ENCODE assay signal across 25 mouse cellular contexts in the genomic region with DNA sequence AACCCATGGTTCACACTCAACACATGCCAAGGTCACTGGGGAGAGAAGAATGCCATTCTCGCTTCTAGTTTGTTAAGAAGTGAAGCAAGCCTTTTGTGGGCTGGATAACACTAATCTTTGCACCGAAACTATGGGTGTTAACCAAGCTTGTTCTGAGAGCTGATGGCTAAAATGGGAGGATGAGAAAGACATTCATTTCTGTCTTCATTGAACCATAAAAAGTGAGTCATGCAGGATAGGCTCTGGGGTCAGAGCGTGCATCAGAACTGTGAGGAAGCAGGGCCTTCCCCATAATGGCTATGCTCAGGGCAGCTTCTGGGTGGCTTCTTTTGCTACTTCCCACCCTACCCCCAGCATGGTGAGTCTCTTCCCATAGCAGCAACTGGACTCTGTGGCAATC. TPM values are rescaled to one million over a fixed set of nuclear protein-coding genes. Genes with fewer than 3 reads are reported as not detected.
DNase-seq lines count a peak whose midpoint lies in the region; ATAC-seq and TF ChIP-seq lines count a peak whose summit lies in the region.
"Had no signal": no experiment of that assay in that cellular context is flagged by ENCODE, and none has a peak within 500 bp of the region (broad histone marks: within the 10 kb centered on the region; RNA-seq: fewer than 3 reads in every experiment).

No protein-coding gene starts in this region.

- TF ChIP-seq POLR2A in CH12.LX (IDR thresholded peaks at IDR 0.05; ENCODE audit: low read depth, low read length): no peak
- no peak for TF ChIP-seq POLR2A in bone marrow macrophage, adult 2 months (IDR thresholded peaks at IDR 0.05; ENCODE audit: borderline replicate concordance, low read depth, low read length)

- no peak overlapping the region for H3K4me3 ChIP-seq in CH12.LX (replicated peaks in 1 of 3; ENCODE audit: low read depth in 2 of 3, low read length in 2 of 3, poor library complexity in 1 of 3)
- no peak overlapping the region for H3K4me3 ChIP-seq in bone marrow macrophage, adult 2 months (ENCODE audit: insufficient read depth, low read length)
- H3K4me3 ChIP-seq in hindbrain, embryonic 10.5 days: no peak overlapping the region
- H3K4me3 ChIP-seq: embryonic facial prominence, embryonic 10.5 days; embryonic facial prominence, embryonic 13.5 days; erythroblast, embryonic 14.5 days; forebrain, embryonic 12.5 days; forebrain, embryonic 15.5 days; hindbrain, embryonic 15.5 days had no signal

- ATAC-seq in megakaryocyte, adult 5-6 weeks (ENCODE audit: poor library complexity, severe bottlenecking): peak; percentile 81
- ATAC-seq: activated CD4-positive, CD25-positive, alpha-beta regulatory T cell, adult 4 months; forebrain, embryonic 15.5 days; intestine, postnatal 0 days had no signal

- no peaks in the 10 kb centered on the region for H3K9me3 ChIP-seq in CH12.LX (replicated peaks; ENCODE audit: low read length)
- H3K9me3 ChIP-seq in hindbrain, embryonic 10.5 days: no peaks in the 10 kb centered on the region
- H3K9me3 ChIP-seq: embryonic facial prominence, embryonic 10.5 days; forebrain, embryonic 12.5 days; forebrain, embryonic 15.5 days; G1E; hindbrain, embryonic 15.5 days had no signal

- 0 out of 2 replicates have a peak overlapping the region, but pooled peaks have one; percentile 21 for H3K9ac ChIP-seq in CH12.LX (ENCODE audit: insufficient read depth, low read depth)
- H3K9ac ChIP-seq: embryonic facial prominence, embryonic 13.5 days; forebrain, embryonic 12.5 days; forebrain, embryonic 15.5 days; hindbrain, embryonic 15.5 days had no signal

- no peak for TF ChIP-seq RAD21 in CH12.LX (IDR thresholded peaks at IDR 0.05; ENCODE audit: low read depth, low read length)

- in situ Hi-C loops in CH12.LX (cut with MboI; ENCODE audit: low pct_ligation_motif_present, low pct_unique_long_range_greater_than_20kb, low sequenced_read_pairs): loop anchor here (5.0 kb wide), 1 partner anchor 36 kb away; no protein-coding TSS in a partner anchor

- no peaks in the 10 kb centered on the region for H3K79me2 ChIP-seq in CH12.LX (replicated peaks; ENCODE audit: control insufficient read depth, extremely low read depth, insufficient read depth, poor library complexity, severe bottlenecking)

- DNase-seq in CH12.LX (ENCODE audit: extremely low read depth): peak; percentile 84
- DNase-seq in cerebellum, adult 9-11 months: no peak
- no peak for DNase-seq in hindbrain, embryonic 10.5 days (ENCODE audit: low spot score)
- no peak for DNase-seq in thymus, postnatal 0 days (ENCODE audit: low spot score)
- DNase-seq: adrenal gland, adult 8-10 months; adrenal gland, postnatal 25 days; cerebellum, adult 18-20 months; cerebellum, adult 9-10 months; cerebellum, postnatal 25 days; embryo, embryonic 11 days; gastrocnemius, postnatal 25 days; heart, postnatal 36 days had no signal

- dilution Hi-C loops in CH12.LX (cut with MboI; ENCODE audit: extremely low pct_ligation_motif_present, extremely low pct_unique_long_range_greater_than_20kb, low sequenced_read_pairs): no loop called here

- TF ChIP-seq EP300 in CH12.LX (IDR thresholded peaks at IDR 0.05; ENCODE audit: low read length): peak; percentile 90

- no peak for TF ChIP-seq CTCF in CH12.LX (conservative IDR thresholded peaks at IDR 0.05 in 1 of 2, IDR thresholded peaks at IDR 0.05 in 1 of 2; ENCODE audit: low read depth in 2 of 2, low read length in 2 of 2)
- TF ChIP-seq CTCF in bone marrow macrophage, adult 2 months (IDR thresholded peaks at IDR 0.05; ENCODE audit: low read depth, low read length): no peak

- no peaks in the 10 kb centered on the region for H3K36me3 ChIP-seq in CH12.LX (replicated peaks in 1 of 2; ENCODE audit: control insufficient read depth in 1 of 2, insufficient read depth in 1 of 2, low read length in 1 of 2)
- no peaks in the 10 kb centered on the region for H3K36me3 ChIP-seq in hindbrain, embryonic 10.5 days
- H3K36me3 ChIP-seq: embryonic facial prominence, embryonic 10.5 days; embryonic facial prominence, embryonic 13.5 days; forebrain, embryonic 12.5 days; forebrain, embryonic 15.5 days; G1E; hindbrain, embryonic 15.5 days had no signal

- peak overlapping the region; percentile 35 for H3K4me2 ChIP-seq in CH12.LX (ENCODE audit: insufficient read depth, low read depth, poor library complexity, severe bottlenecking)
- H3K4me2 ChIP-seq: embryonic facial prominence, embryonic 13.5 days; forebrain, embryonic 12.5 days; forebrain, embryonic 15.5 days; heart, embryonic 11.5 days; hindbrain, embryonic 15.5 days had no signal

- 88% methylated on average over 3 of the region's 3 CpGs for WGBS in hindbrain, embryonic 10.5 days

- H3K27ac ChIP-seq in CH12.LX (ENCODE audit: insufficient read depth, low read depth): peak overlapping the region; percentile 50
- H3K27ac ChIP-seq in bone marrow macrophage, adult 2 months (ENCODE audit: insufficient read depth, low read depth, low read length): peak overlapping the region; percentile 37
- H3K27ac ChIP-seq in hindbrain, embryonic 10.5 days: no peak overlapping the region
- H3K27ac ChIP-seq: embryonic facial prominence, embryonic 10.5 days; embryonic facial prominence, embryonic 13.5 days; forebrain, embryonic 12.5 days; forebrain, embryonic 15.5 days; hindbrain, embryonic 15.5 days had no signal

- peaks cover 37 to 56% of the 10 kb centered on the region in 2 experiments for H3K4me1 ChIP-seq in CH12.LX (ENCODE audit: control insufficient read depth in 1 of 2, insufficient read depth in 2 of 2)
- H3K4me1 ChIP-seq in bone marrow macrophage, adult 2 months (ENCODE audit: control insufficient read depth, insufficient read depth, low read length): peaks cover 21% of the 10 kb centered on the region
- H3K4me1 ChIP-seq in hindbrain, embryonic 10.5 days (replicated peaks): no peaks in the 10 kb centered on the region
- H3K4me1 ChIP-seq: embryonic facial prominence, embryonic 10.5 days; embryonic facial prominence, embryonic 13.5 days; forebrain, embryonic 12.5 days; forebrain, embryonic 15.5 days; hindbrain, embryonic 15.5 days had no signal

- H3K27me3 ChIP-seq in CH12.LX (replicated peaks): no peaks in the 10 kb centered on the region
- H3K27me3 ChIP-seq in hindbrain, embryonic 10.5 days (ENCODE audit: insufficient read depth, poor library complexity, severe bottlenecking): no peaks in the 10 kb centered on the region
- H3K27me3 ChIP-seq: embryonic facial prominence, embryonic 13.5 days; forebrain, embryonic 12.5 days; forebrain, embryonic 15.5 days; hindbrain, embryonic 15.5 days had no signal

TF ChIP-seq in CH12.LX, 34 proteins besides CTCF, POLR2A, EP300 and RAD21 (continues in another document):
- TF ChIP-seq SIN3A (IDR thresholded peaks at IDR 0.05; ENCODE audit: low read length) (peak; percentile 65; the same call in 1 of the 2 replicates), POLR2AphosphoS2 (IDR thresholded peaks at IDR 0.05; ENCODE audit: low read depth, low read length) (no peak), PAX5 (IDR thresholded peaks at IDR 0.05; ENCODE audit: low read length) (no peak), MAX (IDR thresholded peaks at IDR 0.05; ENCODE audit: low read length) (peak; percentile 43), CHD1 (IDR thresholded peaks at IDR 0.05; ENCODE audit: low read depth, low read length) (no peak), CHD2 (IDR thresholded peaks at IDR 0.05; ENCODE audit: low read length) (peak; percentile 68; the same call in 1 of the 2 replicates), ELF1 (IDR thresholded peaks at IDR 0.05; ENCODE audit: low read depth, low read length) (peak; percentile 43), SMC3 (IDR thresholded peaks at IDR 0.05; ENCODE audit: low read depth, low read length) (no peak), GABPA (IDR thresholded peaks at IDR 0.05; ENCODE audit: insufficient replicate concordance, low read depth, low read length) (no peak), MAZ (IDR thresholded peaks at IDR 0.05; ENCODE audit: low read depth, low read length) (peak; percentile 48; the same call in 1 of the 2 replicates), IRF4 (IDR thresholded peaks at IDR 0.05; ENCODE audit: low read depth, low read length) (peak; percentile 93), TCF12 (IDR thresholded peaks at IDR 0.05; ENCODE audit: low read depth, low read length) (peak; percentile 78), ZKSCAN1 (IDR thresholded peaks at IDR 0.05; ENCODE audit: borderline replicate concordance, low read depth, low read length) (no peak), KAT2A (IDR thresholded peaks at IDR 0.05; ENCODE audit: insufficient replicate concordance, low read length) (no peak), TBP (conservative IDR thresholded peaks at IDR 0.05; ENCODE audit: low read depth, low read length) (no peak), RCOR1 (conservative IDR thresholded peaks at IDR 0.05; ENCODE audit: low read depth, low read length) (peak; percentile 86; the same call in 1 of the 2 replicates), E2F4 (IDR thresholded peaks at IDR 0.05; ENCODE audit: insufficient replicate concordance, low read depth, low read length) (0 out of 2 replicates have a peak, but pooled peaks have one; percentile 9), ZNF384 (IDR thresholded peaks at IDR 0.05; ENCODE audit: low read depth, low read length) (no peak), ETS1 (conservative IDR thresholded peaks at IDR 0.05; ENCODE audit: low read depth, low read length) (peak; percentile 96), ZC3H11A (IDR thresholded peaks at IDR 0.05; ENCODE audit: low read depth, low read length) (no peak), MEF2A (IDR thresholded peaks at IDR 0.05; ENCODE audit: borderline replicate concordance, low read depth, low read length) (peak; percentile 95), BHLHE40 (IDR thresholded peaks at IDR 0.05; ENCODE audit: low read depth, low read length) (peak; percentile 91), UBTF (IDR thresholded peaks at IDR 0.05; ENCODE audit: low read depth, low read length) (no peak; the same call in 1 of the 2 replicates), NELFE (IDR thresholded peaks at IDR 0.05; ENCODE audit: low read depth, low read length) (no peak), ZMIZ1 (IDR thresholded peaks at IDR 0.05; ENCODE audit: low read depth, low read length) (no peak), MXI1 (IDR thresholded peaks at IDR 0.05; ENCODE audit: low read depth, low read length) (no peak; the same call in 1 of the 2 replicates)

RNA-seq across cellular contexts. Expression of gene Slc1a2, which starts 42.9 kb away (rescaled TPM):
- total RNA-seq in CH12.LX (2012; rRNA removed) (0.80 and 1.6 TPM in 2 replicates), CH12.LX (2014; rRNA removed) (0.59 and 1.3 TPM in 2 replicates)
- polyA plus RNA-seq in CH12.LX (2012; ENCODE audit: insufficient read length, low read depth): 1.3 and 1.6 TPM in 2 replicates
- polyA plus RNA-seq in bone marrow macrophage, adult 2 months (2012; ENCODE audit: insufficient read depth, insufficient read length, missing spikeins): 5.7 TPM in 1 of 2 replicates, not detected in the other
- not detected in 2 replicates for total RNA-seq in megakaryocyte, adult 5-6 weeks (2015)
- total RNA-seq in megakaryocyte, adult 5-6 weeks (2017): 0.04 TPM in 1 of 2 replicates, not detected in the other
- 5.9 and 10.9 TPM in 2 replicates for polyA plus RNA-seq in hindbrain, embryonic 10.5 days (2016; fragmentation: Nextera tagmentation; extraction: Ambion mirVana)
- 0.73 and 0.98 TPM in 2 replicates for polyA plus RNA-seq in thymus, postnatal 0 days (2015; fragmentation: Nextera tagmentation; extraction: Ambion mirVana)
- total RNA-seq: common myeloid progenitor, adult 5-6 weeks had no signal
- polyA plus RNA-seq: activated CD4-positive, CD25-positive, alpha-beta regulatory T cell, adult 4 months; erythroblast, embryonic 14.5 days; G1E had no signal
